Mouse (Mus musculus) heart, adult 2 months (tissue): ENCODE measurements around the gene Hmx2.

Experiments used
- CTCF ChIP-seq: fragments of 200-600 bp; IDR thresholded peaks from 2 replicates; pipeline ENCODE4 v1.8.1; 2022; ENCODE audit warnings: antibody characterized with exemption, mild to moderate bottlenecking, moderate library complexity
- EP300 ChIP-seq: fragments of 200-500 bp; IDR thresholded peaks from 2 replicates; pipeline ENCODE4 v1.6.1; 2011; ENCODE audit warnings: low read depth, low read length, control low read depth; ENCODE audit not compliant: insufficient read depth
- POLR2A ChIP-seq: fragments of 200-500 bp; IDR thresholded peaks from 2 replicates; pipeline ENCODE4 v1.6.1; 2011; ENCODE audit warnings: mild to moderate bottlenecking, low read depth, low read length, control low read depth; ENCODE audit not compliant: insufficient read depth

DNA sequence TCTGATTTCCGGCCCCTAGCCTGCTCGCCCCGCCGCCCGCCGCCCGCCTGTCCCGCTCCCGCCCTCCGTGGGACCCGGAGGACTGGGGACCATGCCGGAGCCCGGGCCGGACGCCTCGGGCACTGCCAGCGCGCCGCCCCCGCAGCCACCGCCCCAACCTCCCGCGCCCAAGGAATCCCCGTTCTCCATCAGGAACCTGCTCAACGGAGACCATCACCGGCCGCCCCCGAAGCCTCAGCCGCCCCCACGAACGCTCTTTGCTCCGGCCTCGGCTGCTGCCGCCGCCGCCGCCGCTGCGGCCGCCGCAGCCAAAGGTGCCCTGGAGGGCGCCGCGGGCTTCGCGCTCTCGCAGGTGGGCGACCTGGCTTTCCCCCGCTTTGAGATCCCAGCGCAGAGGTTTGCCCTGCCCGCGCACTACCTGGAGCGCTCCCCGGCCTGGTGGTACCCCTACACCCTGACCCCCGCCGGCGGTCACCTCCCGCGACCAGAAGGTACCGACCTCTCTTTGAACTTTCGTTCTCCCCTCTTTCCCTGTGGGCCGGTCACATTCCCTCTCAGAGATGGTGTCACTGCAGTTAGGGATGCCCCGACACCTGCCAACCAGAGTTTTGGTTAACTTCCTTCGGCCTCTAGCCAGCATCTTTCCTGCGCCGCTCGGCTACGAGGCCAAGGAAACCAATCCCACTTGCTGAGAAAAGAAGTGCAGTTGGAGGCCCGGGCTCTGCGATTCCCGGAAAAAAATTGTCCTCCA, 5.5 kb upstream of the Hmx2 start:
- TF ChIP-seq EP300 (no peak), POLR2A (no peak), CTCF (no peak)
